Mouse (Mus musculus) forebrain, embryonic 11.5 days (tissue): ENCODE data around the gene Sult4a1. TPM values are rescaled to one million over a fixed set of nuclear protein-coding genes. Genes with fewer than 3 reads are reported as not detected.

ENCODE experiments used
- ATAC-seq: fragments of 200-750 bp; cut with Nextera tagmentation; replicated peaks from 2 replicates; pipeline ENCODE4 v1.8.0; 2017; ENCODE audit warnings: moderate TSS enrichment; ENCODE audit not compliant: low FRiP score
- DNase-seq: peaks from one replicate; pipeline ENCODE4 v3.0.0-alpha.2; 2017; ENCODE audit warnings: low spot score
- H3K27ac ChIP-seq: fragments of 300-500 bp; sonication (generic); 2 replicates; pipeline ENCODE4 v1.5.1; 2014; ENCODE audit warnings: low read depth, low read length
- H3K27me3 ChIP-seq: fragments of 300-500 bp; sonication (generic); 2 replicates; pipeline ENCODE4 v1.6.1; 2014; ENCODE audit warnings: mild to moderate bottlenecking, low read length, mixed read lengths; ENCODE audit not compliant: control insufficient read depth, insufficient read depth
- H3K36me3 ChIP-seq: fragments of 300-500 bp; sonication (generic); 2 replicates; pipeline ENCODE4 v1.6.1; 2014; ENCODE audit warnings: mild to moderate bottlenecking, low read length, moderate library complexity, mixed read lengths; ENCODE audit not compliant: control insufficient read depth, insufficient read depth
- H3K4me1 ChIP-seq: fragments of 300-500 bp; sonication (generic); replicated peaks from 2 replicates; pipeline ENCODE4 v1.6.1; 2014; ENCODE audit warnings: low read length, mixed read lengths; ENCODE audit not compliant: control insufficient read depth, insufficient read depth
- H3K4me2 ChIP-seq: fragments of 300-500 bp; sonication (generic); 2 replicates; pipeline ENCODE4 v1.6.1; 2014; ENCODE audit warnings: low read depth, mild to moderate bottlenecking, low read length, moderate library complexity, mixed read lengths; ENCODE audit not compliant: severe bottlenecking
- H3K4me3 ChIP-seq: fragments of 300-500 bp; sonication (generic); 2 replicates; pipeline ENCODE4 v1.5.1; 2014; ENCODE audit warnings: low read depth, low read length
- H3K9ac ChIP-seq: fragments of 300-500 bp; sonication (generic); 2 replicates; pipeline ENCODE4 v1.6.1; 2014; ENCODE audit warnings: low read length
- H3K9me3 ChIP-seq: fragments of 300-500 bp; sonication (generic); 2 replicates; pipeline ENCODE4 v1.6.1; 2016; ENCODE audit warnings: low read length, mixed read lengths; ENCODE audit not compliant: control insufficient read depth
- WGBS: fragments of 180-500 bp; shearing (Covaris S2); extraction: QIAGEN DNeasy Blood & Tissue Kit; methylation state at CpG from one replicate; pipeline ENCODE4 v1.1.7; 2014; 5-methylcytosine and 5-hydroxymethylcytosine counted together
- polyA plus RNA-seq: library from polyadenylated mRNA; unstranded; fragments of >200 nt; fragmentation: Nextera tagmentation; extraction: Ambion mirVana; gene quantifications from 2 replicates; pipeline ENCODE4 v1.2.1, GENCODE M21; 2014

The Sult4a1 gene
- polyA plus RNA-seq, 1 experiment from 2014 or later: 9.7 TPM

GRCm38 (mm10) chr15:84080069-84080468 is 25.5 kb downstream of the Sult4a1 start:
- DNase-seq (no peak), ATAC-seq (no peak)
- no peaks in the 10 kb centered on the region for H3K9me3 ChIP-seq
- H3K36me3 ChIP-seq: no peaks in the 10 kb centered on the region
- H3K27me3 ChIP-seq: no peaks in the 10 kb centered on the region
- WGBS: 86% methylated on average over 7 of the region's 7 CpGs
- no peaks in the 10 kb centered on the region for H3K4me1 ChIP-seq
- no peak overlapping the region for H3K4me2 ChIP-seq
- no peak overlapping the region for H3K9ac ChIP-seq
- no peak overlapping the region for H3K4me3 ChIP-seq
- no peak overlapping the region for H3K27ac ChIP-seq

- H3K27me3 ChIP-seq: 0 out of 2 replicates have a peak, but pooled peaks cover 2% of the 10 kb centered on the region
- H3K9ac ChIP-seq: no peak overlapping the region
- H3K4me2 ChIP-seq: no peak overlapping the region
- H3K4me1 ChIP-seq: peaks cover 3% of the 10 kb centered on the region
- 85% methylated on average over 2 of the region's 2 CpGs for WGBS
- no peak overlapping the region for H3K4me3 ChIP-seq
- H3K36me3 ChIP-seq: no peaks in the 10 kb centered on the region
- ATAC-seq (no peak), DNase-seq (no peak)
- no peaks in the 10 kb centered on the region for H3K9me3 ChIP-seq
- H3K27ac ChIP-seq: no peak overlapping the region
These were observed 26.0 kb downstream of the Sult4a1 start for GRCm38 (mm10) chr15:84079519-84079918.

- H3K9me3 ChIP-seq: no peaks in the 10 kb centered on the region
- no peak overlapping the region for H3K9ac ChIP-seq
- peaks cover 5% of the 10 kb centered on the region for H3K4me1 ChIP-seq
- no peak overlapping the region for H3K4me3 ChIP-seq
- no peaks in the 10 kb centered on the region for H3K36me3 ChIP-seq
- WGBS: 86% methylated on average over 13 of the region's 13 CpGs
- 0 out of 2 replicates have a peak, but pooled peaks cover 2% of the 10 kb centered on the region for H3K27me3 ChIP-seq
- no peak overlapping the region for H3K4me2 ChIP-seq
- H3K27ac ChIP-seq: no peak overlapping the region
- no peak for ATAC-seq
- DNase-seq: no peak
These were observed 26.9 kb downstream of the Sult4a1 start for GRCm38 (mm10) chr15:84078667-84079066.

GRCm38 (mm10) chr15:84077151-84077550 is 28.4 kb downstream of the Sult4a1 start:
- Histone ChIP-seq H3K27me3 (peaks cover 5% of the 10 kb centered on the region; the same call in 1 of the 2 replicates), H3K4me3 (no peak overlapping the region), H3K9ac (no peak overlapping the region), H3K27ac (no peak overlapping the region), H3K9me3 (no peaks in the 10 kb centered on the region), H3K4me2 (no peak overlapping the region), H3K4me1 (peaks cover 5% of the 10 kb centered on the region), H3K36me3 (no peaks in the 10 kb centered on the region)
- WGBS: 61% methylated on average over 17 of the region's 17 CpGs
- ATAC-seq (no peak), DNase-seq (no peak)

- 12% methylated on average over 17 of the region's 17 CpGs for WGBS
- Histone ChIP-seq H3K4me3 (peak overlapping the region; percentile 1; the same call in 1 of the 2 replicates), H3K9me3 (no peaks in the 10 kb centered on the region), H3K27ac (no peak overlapping the region), H3K4me2 (peak overlapping the region; percentile 38; the same call in 1 of the 2 replicates), H3K9ac (no peak overlapping the region), H3K36me3 (no peaks in the 10 kb centered on the region), H3K27me3 (peaks cover 7% of the 10 kb centered on the region; the same call in 1 of the 2 replicates), H3K4me1 (peaks cover 5% of the 10 kb centered on the region)
- DNase-seq: peak; percentile 79
- 0 out of 2 replicates have a peak, but pooled peaks have one; percentile 38 for ATAC-seq
These were observed 30.8 kb downstream of the Sult4a1 start for GRCm38 (mm10) chr15:84074705-84075185.

- DNase-seq: peak; percentile 91
- Histone ChIP-seq H3K9me3 (no peaks in the 10 kb centered on the region), H3K9ac (no peak overlapping the region), H3K4me3 (peak overlapping the region; percentile 1; the same call in 1 of the 2 replicates), H3K4me2 (peak overlapping the region; percentile 38; the same call in 1 of the 2 replicates), H3K27ac (no peak overlapping the region), H3K4me1 (peaks cover 5% of the 10 kb centered on the region), H3K36me3 (no peaks in the 10 kb centered on the region), H3K27me3 (peaks cover 7% of the 10 kb centered on the region; the same call in 1 of the 2 replicates)
- peak; percentile 50; the same call in 1 of the 2 replicates for ATAC-seq
- WGBS: 10% methylated on average over 12 of the region's 15 CpGs
These were observed 31.4 kb downstream of the Sult4a1 start for GRCm38 (mm10) chr15:84073911-84074704.

- H3K4me2 ChIP-seq: no peak overlapping the region
- H3K36me3 ChIP-seq: no peaks in the 10 kb centered on the region
- H3K27ac ChIP-seq: no peak overlapping the region
- H3K4me1 ChIP-seq: peaks cover 5% of the 10 kb centered on the region
- peaks cover 11% of the 10 kb centered on the region; the same call in 1 of the 2 replicates for H3K27me3 ChIP-seq
- WGBS: 22% methylated on average over 8 of the region's 8 CpGs
- DNase-seq (peak; percentile 66), ATAC-seq (no peak)
- no peak overlapping the region for H3K9ac ChIP-seq
- H3K9me3 ChIP-seq: no peaks in the 10 kb centered on the region
- no peak overlapping the region for H3K4me3 ChIP-seq
These were observed 32.5 kb downstream of the Sult4a1 start for GRCm38 (mm10) chr15:84073058-84073457.

GRCm38 (mm10) chr15:84072226-84072625 is 33.3 kb downstream of the Sult4a1 start:
- Histone ChIP-seq H3K4me3 (no peak overlapping the region), H3K9me3 (no peaks in the 10 kb centered on the region), H3K9ac (no peak overlapping the region), H3K4me2 (no peak overlapping the region), H3K4me1 (peaks cover 5% of the 10 kb centered on the region), H3K27ac (no peak overlapping the region), H3K27me3 (peaks cover 11% of the 10 kb centered on the region; the same call in 1 of the 2 replicates), H3K36me3 (no peaks in the 10 kb centered on the region)
- peak; percentile 84 for DNase-seq
- 30% methylated on average over 7 of the region's 7 CpGs for WGBS
- no peak for ATAC-seq
